ENCODE assay signal across 22 mouse cellular contexts in the genomic region with DNA sequence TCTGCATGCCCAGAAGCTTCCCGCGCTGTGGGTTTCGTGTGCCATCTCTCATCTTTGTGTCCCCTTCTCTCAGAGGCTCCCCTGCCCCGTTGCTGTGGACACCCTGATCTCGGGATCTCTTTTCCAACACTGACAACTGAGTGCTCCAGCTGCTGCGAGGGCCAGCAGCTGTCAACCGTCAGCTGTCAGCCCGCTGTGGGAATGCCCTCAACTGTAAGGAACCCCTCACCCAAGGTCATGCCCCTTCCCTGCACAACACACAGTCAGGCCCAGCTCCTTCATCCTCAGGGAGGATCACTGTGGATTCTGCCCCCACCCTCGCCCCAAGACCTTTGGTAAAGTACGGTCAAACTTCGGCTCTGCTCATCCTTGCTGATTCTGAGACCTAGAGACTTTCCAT. TPM values are rescaled to one million over a fixed set of nuclear protein-coding genes. Genes with fewer than 3 reads are reported as not detected.
A peak's percentile ranks its signal among the peaks of the same experiment; 100 is the strongest.
DNase-seq lines count a peak whose midpoint lies in the region; ATAC-seq and TF ChIP-seq lines count a peak whose summit lies in the region.
"Had no signal": no experiment of that assay in that cellular context is flagged by ENCODE, and none has a peak within 500 bp of the region (broad histone marks: within the 10 kb centered on the region; RNA-seq: fewer than 3 reads in every experiment).

No protein-coding gene starts in this region.

- no peak for DNase-seq in heart, adult 18-20 months
- no peak for DNase-seq in kidney, postnatal 36 days
- DNase-seq in lung, adult 18-20 months, result no peak
- DNase-seq: adrenal gland, postnatal 25 days; B cell, adult 2 months; cerebellum, adult 11 months; cerebellum, postnatal 10 days; gastrocnemius, postnatal 25 days; layer of hippocampus, postnatal 36 days; liver, postnatal 0 days; right cerebral cortex, postnatal 25 days had no signal

- peak overlapping the region; percentile 76 for H3K27ac ChIP-seq in heart, embryonic 13.5 days (replicated peaks)
- H3K27ac ChIP-seq in kidney, embryonic 16.5 days (ENCODE audit: low read length), result no peak overlapping the region
- no peak overlapping the region for H3K27ac ChIP-seq in lung, embryonic 16.5 days (ENCODE audit: low read length)
- H3K27ac ChIP-seq: embryonic facial prominence, embryonic 13.5 days; forebrain, embryonic 15.5 days; layer of hippocampus, adult 2 months had no signal

- 0 out of 2 replicates have a peak, but pooled peaks have one; percentile 29 for ATAC-seq in heart, embryonic 13.5 days (ENCODE audit: extremely low read depth, insufficient number of reproducible peaks, low FRiP score, low TSS enrichment)
- peak; percentile 52 for ATAC-seq in kidney, embryonic 16.5 days (ENCODE audit: low FRiP score, low TSS enrichment)
- peak; percentile 57 for ATAC-seq in lung, embryonic 16.5 days (ENCODE audit: low read depth)
- ATAC-seq: forebrain, embryonic 15.5 days; hindbrain, embryonic 16.5 days; intestine, embryonic 16.5 days; liver, postnatal 0 days had no signal

- H3ac ChIP-seq in myocyte (ENCODE audit: control insufficient read depth, insufficient read length), result no peak overlapping the region

- no peaks in the 10 kb centered on the region for H3K9me3 ChIP-seq in heart, embryonic 13.5 days
- H3K9me3 ChIP-seq in kidney, embryonic 16.5 days (ENCODE audit: low read length), result no peaks in the 10 kb centered on the region
- no peaks in the 10 kb centered on the region for H3K9me3 ChIP-seq in lung, embryonic 16.5 days (ENCODE audit: control insufficient read depth, low read length)
- H3K9me3 ChIP-seq: embryonic facial prominence, embryonic 13.5 days; forebrain, embryonic 15.5 days had no signal

- WGBS in heart, embryonic 13.5 days, result 35% methylated on average over 11 of the region's 11 CpGs
- WGBS in kidney, embryonic 16.5 days, result 46% methylated on average over 11 of the region's 11 CpGs
- 53% methylated on average over 11 of the region's 11 CpGs for WGBS in lung, embryonic 16.5 days

- no peaks in the 10 kb centered on the region for H3K79me2 ChIP-seq in myocyte (ENCODE audit: control insufficient read depth, insufficient read depth)

- no peak overlapping the region for H3K4me2 ChIP-seq in heart, embryonic 13.5 days
- no peak overlapping the region for H3K4me2 ChIP-seq in kidney, embryonic 16.5 days (replicated peaks; ENCODE audit: low read depth, low read length)
- H3K4me2 ChIP-seq in lung, embryonic 16.5 days (ENCODE audit: low read depth, low read length), result no peak overlapping the region
- H3K4me2 ChIP-seq in myocyte (ENCODE audit: low read depth), result no peak overlapping the region
- H3K4me2 ChIP-seq: embryonic facial prominence, embryonic 13.5 days; forebrain, embryonic 15.5 days had no signal

- peak overlapping the region; percentile 69 for H3K9ac ChIP-seq in heart, embryonic 13.5 days
- no peak overlapping the region for H3K9ac ChIP-seq in kidney, embryonic 16.5 days (replicated peaks; ENCODE audit: low read length)
- H3K9ac ChIP-seq in lung, embryonic 16.5 days (ENCODE audit: low read length), result no peak overlapping the region
- H3K9ac ChIP-seq: embryonic facial prominence, embryonic 13.5 days; forebrain, embryonic 15.5 days; liver, postnatal 0 days had no signal

- no peaks in the 10 kb centered on the region for H3K27me3 ChIP-seq in heart, embryonic 13.5 days (replicated peaks)
- no peaks in the 10 kb centered on the region for H3K27me3 ChIP-seq in kidney, embryonic 16.5 days (ENCODE audit: insufficient read depth, low read length)
- H3K27me3 ChIP-seq in lung, embryonic 16.5 days (ENCODE audit: control insufficient read depth, insufficient read depth, low read depth, low read length), result no peaks in the 10 kb centered on the region
- no peaks in the 10 kb centered on the region for H3K27me3 ChIP-seq in myocyte (ENCODE audit: control insufficient read depth, insufficient read depth, insufficient read length)
- H3K27me3 ChIP-seq: embryonic facial prominence, embryonic 13.5 days; forebrain, embryonic 15.5 days had no signal

- peaks cover 96% of the 10 kb centered on the region for H3K36me3 ChIP-seq in heart, embryonic 13.5 days
- H3K36me3 ChIP-seq in kidney, embryonic 16.5 days (ENCODE audit: insufficient read depth, low read length), result peaks cover 61% of the 10 kb centered on the region
- peaks cover 48% of the 10 kb centered on the region for H3K36me3 ChIP-seq in lung, embryonic 16.5 days (ENCODE audit: control insufficient read depth, insufficient read depth, low read length)
- no peaks in the 10 kb centered on the region for H3K36me3 ChIP-seq in myocyte (ENCODE audit: control insufficient read depth, insufficient read depth)
- H3K36me3 ChIP-seq: forebrain, embryonic 15.5 days had no signal

- no peak for TF ChIP-seq POLR2A in myocyte (IDR thresholded peaks at IDR 0.05; ENCODE audit: insufficient read length, low read depth)

- peaks cover 41% of the 10 kb centered on the region for H3K4me1 ChIP-seq in heart, embryonic 13.5 days
- no peaks in the 10 kb centered on the region for H3K4me1 ChIP-seq in kidney, embryonic 16.5 days (ENCODE audit: insufficient read depth, low read length)
- H3K4me1 ChIP-seq in lung, embryonic 16.5 days (replicated peaks; ENCODE audit: control insufficient read depth, insufficient read depth, low read length), result no peaks in the 10 kb centered on the region
- H3K4me1 ChIP-seq: embryonic facial prominence, embryonic 13.5 days; forebrain, embryonic 15.5 days had no signal

- H3K4me3 ChIP-seq in heart, embryonic 13.5 days, result no peak overlapping the region
- no peak overlapping the region for H3K4me3 ChIP-seq in kidney, embryonic 16.5 days (ENCODE audit: low read length)
- no peak overlapping the region for H3K4me3 ChIP-seq in lung, embryonic 16.5 days (ENCODE audit: low read length)
- no peak overlapping the region for H3K4me3 ChIP-seq in myocyte
- H3K4me3 ChIP-seq: embryonic facial prominence, embryonic 13.5 days; forebrain, embryonic 15.5 days; layer of hippocampus, adult 2 months had no signal

TF ChIP-seq in myocyte, 11 proteins besides CTCF, POLR2A, EP300 and RAD21:
- TF ChIP-seq TCF12 (IDR thresholded peaks at IDR 0.05; ENCODE audit: insufficient read depth, poor library complexity, severe bottlenecking) (peak; percentile 84), CEBPB (IDR thresholded peaks at IDR 0.05; ENCODE audit: insufficient read depth, poor library complexity, severe bottlenecking) (no peak), POLR2AphosphoS2 (IDR thresholded peaks at IDR 0.05; ENCODE audit: insufficient read length, low read depth) (no peak), SRF (IDR thresholded peaks at IDR 0.05; ENCODE audit: control insufficient read depth, insufficient read length, low read depth) (no peak), MYOG (IDR thresholded peaks at IDR 0.05; ENCODE audit: control insufficient read depth in 1 of 3, insufficient read depth in 1 of 3, insufficient read length in 2 of 3, low read depth in 2 of 3) (peak; percentile 61 to 99 (median 99)), USF1 (IDR thresholded peaks at IDR 0.05; ENCODE audit: low read depth) (no peak), TCF3 (IDR thresholded peaks at IDR 0.05; ENCODE audit: insufficient read length, low read depth) (peak; percentile 94), MYOD1 (IDR thresholded peaks at IDR 0.05; ENCODE audit: control insufficient read depth in 1 of 3, insufficient read length in 2 of 3, low read depth in 2 of 3) (peak; percentile 31 to 97 (median 95)), E2F4 (IDR thresholded peaks at IDR 0.05; ENCODE audit: insufficient read depth) (no peak), MAX (IDR thresholded peaks at IDR 0.05; ENCODE audit: low read depth) (no peak)

RNA-seq across cellular contexts. Expression of a gene that starts 8.5 kb away (rescaled TPM):
- 223 and 250 TPM in 2 replicates for polyA plus RNA-seq in heart, embryonic 13.5 days (2015; fragmentation: Nextera tagmentation; extraction: Ambion mirVana)
- 100 to 1,000 TPM; 192 to 199 TPM for total RNA-seq in heart, adult 18-20 months (2021)
- 280 and 309 TPM in 2 replicates for polyA plus RNA-seq in kidney, embryonic 16.5 days (2015; fragmentation: Nextera tagmentation; extraction: Ambion mirVana)
- polyA plus RNA-seq in lung, embryonic 16.5 days (2015; fragmentation: Nextera tagmentation; extraction: Ambion mirVana), result 347 and 379 TPM in 2 replicates
- 29.3 TPM for polyA plus RNA-seq in myocyte (2012; fragmentation: generic; extraction: Trizol)

RNA-seq across cellular contexts. Expression of a gene that starts 12.0 kb away (rescaled TPM):
- polyA plus RNA-seq in heart, embryonic 13.5 days (2015; fragmentation: Nextera tagmentation; extraction: Ambion mirVana), result 89.3 and 89.4 TPM in 2 replicates
- total RNA-seq in heart, adult 18-20 months (2021), result 10 to 100 TPM; 28.5 to 30.0 TPM
- polyA plus RNA-seq in kidney, embryonic 16.5 days (2015; fragmentation: Nextera tagmentation; extraction: Ambion mirVana), result 150 and 157 TPM in 2 replicates
- polyA plus RNA-seq in lung, embryonic 16.5 days (2015; fragmentation: Nextera tagmentation; extraction: Ambion mirVana), result 128 and 131 TPM in 2 replicates
- 27.1 TPM for polyA plus RNA-seq in myocyte (2012; fragmentation: generic; extraction: Trizol)

RNA-seq across cellular contexts. Expression of a gene that starts 34.3 kb away (rescaled TPM):
- 0.59 and 0.68 TPM in 2 replicates for polyA plus RNA-seq in heart, embryonic 13.5 days (2015; fragmentation: Nextera tagmentation; extraction: Ambion mirVana)
- under 1 TPM; 0.35 to 0.75 TPM for total RNA-seq in heart, adult 18-20 months (2021)
- polyA plus RNA-seq in kidney, embryonic 16.5 days (2015; fragmentation: Nextera tagmentation; extraction: Ambion mirVana), result 9.4 and 12.2 TPM in 2 replicates
- polyA plus RNA-seq in lung, embryonic 16.5 days (2015; fragmentation: Nextera tagmentation; extraction: Ambion mirVana), result 17.8 and 18.8 TPM in 2 replicates
- 0.90 TPM for polyA plus RNA-seq in myocyte (2012; fragmentation: generic; extraction: Trizol)
- total RNA-seq: gastrocnemius, postnatal 25 days; hematopoietic stem cell, adult 5-6 weeks; layer of hippocampus, adult 2 months; layer of hippocampus, postnatal 36 days; left cerebral cortex, postnatal 14 days had no signal
- polyA plus RNA-seq: forebrain, embryonic 15.5 days had no signal

RNA-seq across cellular contexts. Expression of a gene that starts 47.0 kb away (rescaled TPM):
- 128 and 146 TPM in 2 replicates for polyA plus RNA-seq in heart, embryonic 13.5 days (2015; fragmentation: Nextera tagmentation; extraction: Ambion mirVana)
- 100 to 1,000 TPM in 1 of 2 experiments, 10 to 100 TPM in 1; 98.9 to 110 TPM for total RNA-seq in heart, adult 18-20 months (2021)
- polyA plus RNA-seq in kidney, embryonic 16.5 days (2015; fragmentation: Nextera tagmentation; extraction: Ambion mirVana), result 136 and 153 TPM in 2 replicates
- polyA plus RNA-seq in lung, embryonic 16.5 days (2015; fragmentation: Nextera tagmentation; extraction: Ambion mirVana), result 82.0 and 87.4 TPM in 2 replicates
- polyA plus RNA-seq in myocyte (2012; fragmentation: generic; extraction: Trizol), result 112 TPM
